Mouse (Mus musculus) CH12.LX (cell line): ENCODE data around the gene Erbb2. TPM values are rescaled to one million over a fixed set of nuclear protein-coding genes. Genes with fewer than 3 reads are reported as not detected.

Experiments
- DNase-seq: peaks from one replicate; pipeline ENCODE4 v3.0.0-alpha.2; 2013; ENCODE audit errors: extremely low read depth
- H3K27ac ChIP-seq: 2 replicates; pipeline ENCODE4 v1.5.1; 2012; ENCODE audit warnings: low read depth, mild to moderate bottlenecking, control low read depth, moderate library complexity; ENCODE audit not compliant: insufficient read depth
- H3K27me3 ChIP-seq: replicated peaks from 2 replicates; pipeline ENCODE3; 2012; ENCODE audit warnings: inconsistent platforms
- H3K36me3 ChIP-seq, 2 experiments: replicated peaks in 1 of 2; 2 replicates each; pipeline versions ENCODE3 to v1.6.1; 2012; ENCODE audit warnings: inconsistent platforms in 1 of 2, low read length in 1 of 2, mild to moderate bottlenecking in 1 of 2, mixed read lengths in 1 of 2, moderate library complexity in 1 of 2; ENCODE audit not compliant: control insufficient read depth in 1 of 2, insufficient read depth in 1 of 2
- H3K4me1 ChIP-seq, 2 experiments: 2 replicates each; pipeline ENCODE4 v1.6.1; 2012; ENCODE audit warnings: inconsistent platforms in 1 of 2, moderate library complexity in 1 of 2; ENCODE audit not compliant: insufficient read depth in 2 of 2, control insufficient read depth in 1 of 2
- H3K4me2 ChIP-seq: 2 replicates; pipeline ENCODE4 v1.6.1; 2012; ENCODE audit warnings: low read depth, mild to moderate bottlenecking, control low read depth; ENCODE audit not compliant: poor library complexity, insufficient read depth, severe bottlenecking
- H3K4me3 ChIP-seq, 3 experiments: fragments of 150-350 bp in 1 of 3; sonication (generic) in 1 of 3; replicated peaks in 1 of 3; 2 replicates each; pipeline versions ENCODE3 to v1.5.1; 2011 to 2012; ENCODE audit warnings: low read depth in 2 of 3, low read length in 2 of 3, mild to moderate bottlenecking in 2 of 3, moderate library complexity in 2 of 3, control low read depth in 1 of 3, improper control_type of control experiment in 1 of 3, inconsistent platforms in 1 of 3, mixed read lengths in 1 of 3; ENCODE audit not compliant: poor library complexity in 1 of 3
- H3K79me2 ChIP-seq: replicated peaks from 2 replicates; pipeline ENCODE4 v1.6.1; 2012; ENCODE audit warnings: mild to moderate bottlenecking, moderate library complexity; ENCODE audit not compliant: control insufficient read depth, poor library complexity, insufficient read depth, severe bottlenecking; ENCODE audit errors: extremely low read depth
- H3K9ac ChIP-seq: 2 replicates; pipeline ENCODE4 v1.6.1; 2012; ENCODE audit warnings: low read depth, mild to moderate bottlenecking, control low read depth, moderate library complexity; ENCODE audit not compliant: insufficient read depth
- H3K9me3 ChIP-seq: replicated peaks from 2 replicates; pipeline ENCODE3; 2012; ENCODE audit warnings: low read length, inconsistent platforms, mixed read lengths
- BHLHE40 ChIP-seq: IDR thresholded peaks from 2 replicates; pipeline ENCODE4 v1.6.1; 2011; ENCODE audit warnings: mild to moderate bottlenecking, low read depth, low read length, improper control_type of control experiment
- CHD1 ChIP-seq: IDR thresholded peaks from 2 replicates; pipeline ENCODE4 v1.6.1; 2012; ENCODE audit warnings: low read depth, low read length, improper control_type of control experiment, inconsistent platforms
- CTCF ChIP-seq, 2 experiments: IDR thresholded peaks in 1 of 2; conservative IDR thresholded peaks in 1 of 2; 2 replicates each; pipeline ENCODE4 v1.5.1; 2011 to 2012; ENCODE audit warnings: low read depth in 2 of 2, low read length in 2 of 2, improper control_type of control experiment in 1 of 2, inconsistent platforms in 1 of 2, mild to moderate bottlenecking in 1 of 2, moderate library complexity in 1 of 2
- E2F4 ChIP-seq: IDR thresholded peaks from 2 replicates; pipeline ENCODE4 v1.6.1; 2011; ENCODE audit warnings: low read depth, low read length, improper control_type of control experiment; ENCODE audit not compliant: insufficient replicate concordance
- ELF1 ChIP-seq: IDR thresholded peaks from 2 replicates; pipeline ENCODE4 v1.6.1; 2014; ENCODE audit warnings: low read depth, mild to moderate bottlenecking, inconsistent platforms, low read length, improper control_type of control experiment
- EP300 ChIP-seq: IDR thresholded peaks from 2 replicates; pipeline ENCODE4 v1.6.1; 2011; ENCODE audit warnings: low read length, improper control_type of control experiment
- GABPA ChIP-seq: IDR thresholded peaks from 2 replicates; pipeline ENCODE4 v1.6.1; 2012; ENCODE audit warnings: low read depth, low read length, improper control_type of control experiment, inconsistent platforms; ENCODE audit not compliant: insufficient replicate concordance
- IRF4 ChIP-seq: IDR thresholded peaks from 2 replicates; pipeline ENCODE4 v1.6.1; 2014; ENCODE audit warnings: low read depth, mild to moderate bottlenecking, inconsistent platforms, low read length, improper control_type of control experiment
- JUN ChIP-seq: IDR thresholded peaks from 2 replicates; pipeline ENCODE4 v1.6.1; 2011; ENCODE audit warnings: low read depth, mild to moderate bottlenecking, low read length, improper control_type of control experiment, moderate library complexity; ENCODE audit not compliant: insufficient read depth
- JUND ChIP-seq: conservative IDR thresholded peaks from 2 replicates; pipeline ENCODE4 v1.6.1; 2011; ENCODE audit warnings: low read depth, low read length, improper control_type of control experiment
- KAT2A ChIP-seq: IDR thresholded peaks from 2 replicates; pipeline ENCODE4 v1.6.1; 2012; ENCODE audit warnings: low read length, improper control_type of control experiment, inconsistent platforms; ENCODE audit not compliant: insufficient replicate concordance
- MAFK ChIP-seq: IDR thresholded peaks from 2 replicates; pipeline ENCODE4 v1.6.1; 2011; ENCODE audit warnings: low read length, improper control_type of control experiment; ENCODE audit not compliant: insufficient replicate concordance
- MAX ChIP-seq: IDR thresholded peaks from 2 replicates; pipeline ENCODE4 v1.6.1; 2011; ENCODE audit warnings: low read length, improper control_type of control experiment
- MAZ ChIP-seq: IDR thresholded peaks from 2 replicates; pipeline ENCODE4 v1.6.1; 2012; ENCODE audit warnings: low read depth, mild to moderate bottlenecking, inconsistent platforms, low read length, improper control_type of control experiment, moderate library complexity
- MEF2A ChIP-seq: IDR thresholded peaks from 2 replicates; pipeline ENCODE4 v1.6.1; 2014; ENCODE audit warnings: low read depth, mild to moderate bottlenecking, inconsistent platforms, low read length, improper control_type of control experiment, borderline replicate concordance
- MXI1 ChIP-seq: IDR thresholded peaks from 2 replicates; pipeline ENCODE4 v1.6.1; 2011; ENCODE audit warnings: mild to moderate bottlenecking, low read depth, low read length, improper control_type of control experiment
- MYC ChIP-seq: IDR thresholded peaks from 2 replicates; pipeline ENCODE4 v1.6.1; 2011; ENCODE audit warnings: low read depth, mild to moderate bottlenecking, improper control_type of control experiment, low read length
- POLR2A ChIP-seq: IDR thresholded peaks from 2 replicates; pipeline ENCODE4 v1.6.1; 2011; ENCODE audit warnings: low read depth, mild to moderate bottlenecking, improper control_type of control experiment, low read length
- POLR2AphosphoS2 ChIP-seq: IDR thresholded peaks from 2 replicates; pipeline ENCODE4 v1.6.1; 2011; ENCODE audit warnings: low read depth, low read length, improper control_type of control experiment
- RAD21 ChIP-seq: IDR thresholded peaks from 2 replicates; pipeline ENCODE4 v1.6.1; 2011; ENCODE audit warnings: low read depth, mild to moderate bottlenecking, low read length, improper control_type of control experiment, moderate library complexity
- RCOR1 ChIP-seq: conservative IDR thresholded peaks from 2 replicates; pipeline ENCODE4 v1.6.1; 2012; ENCODE audit warnings: low read depth, mild to moderate bottlenecking, inconsistent platforms, low read length, improper control_type of control experiment
- SIN3A ChIP-seq: IDR thresholded peaks from 2 replicates; pipeline ENCODE4 v1.6.1; 2012; ENCODE audit warnings: low read length, improper control_type of control experiment, inconsistent platforms
- SMC3 ChIP-seq: IDR thresholded peaks from 2 replicates; pipeline ENCODE4 v1.6.1; 2011; ENCODE audit warnings: low read depth, low read length, improper control_type of control experiment
- TBP ChIP-seq: conservative IDR thresholded peaks from 2 replicates; pipeline ENCODE4 v1.6.1; 2011; ENCODE audit warnings: low read depth, low read length, improper control_type of control experiment
- TCF12 ChIP-seq: IDR thresholded peaks from 2 replicates; pipeline ENCODE4 v1.6.1; 2014; ENCODE audit warnings: low read depth, mild to moderate bottlenecking, inconsistent platforms, low read length, improper control_type of control experiment
- UBTF ChIP-seq: IDR thresholded peaks from 2 replicates; pipeline ENCODE4 v1.6.1; 2012; ENCODE audit warnings: low read depth, mild to moderate bottlenecking, inconsistent platforms, low read length, improper control_type of control experiment, moderate library complexity
- USF2 ChIP-seq: conservative IDR thresholded peaks from 2 replicates; pipeline ENCODE4 v1.6.1; 2011; ENCODE audit warnings: low read depth, low read length, improper control_type of control experiment
- ZC3H11A ChIP-seq: IDR thresholded peaks from 2 replicates; pipeline ENCODE4 v1.6.1; 2012; ENCODE audit warnings: low read depth, mild to moderate bottlenecking, inconsistent platforms, low read length, improper control_type of control experiment
- ZKSCAN1 ChIP-seq: IDR thresholded peaks from 2 replicates; pipeline ENCODE4 v1.6.1; 2012; ENCODE audit warnings: low read depth, inconsistent platforms, low read length, improper control_type of control experiment, borderline replicate concordance
- ZMIZ1 ChIP-seq: IDR thresholded peaks from 2 replicates; pipeline ENCODE4 v1.6.1; 2012; ENCODE audit warnings: low read depth, mild to moderate bottlenecking, inconsistent platforms, low read length, improper control_type of control experiment
- dilution Hi-C: fragments of 300-500 bp; cut with MboI; formaldehyde crosslinking; loops from 2 replicates; pipeline ENCODE4 v1.14.3; 2020; ENCODE audit warnings: low sequenced_read_pairs; ENCODE audit not compliant: extremely low pct_unique_long_range_greater_than_20kb, extremely low pct_ligation_motif_present
- in situ Hi-C: fragments of 300-500 bp; cut with MboI; formaldehyde crosslinking; loops from 3 replicates; pipeline ENCODE4 v1.14.3; 2019; ENCODE audit warnings: low sequenced_read_pairs, low pct_ligation_motif_present, low pct_unique_long_range_greater_than_20kb, mixed read lengths
- polyA plus RNA-seq: library from polyadenylated mRNA; unstranded; fragments of >175 nt; gene quantifications from 2 replicates; pipeline ENCODE4 v1.2.1, GENCODE M21; 2012; ENCODE audit warnings: low read depth; ENCODE audit not compliant: insufficient read length
- total RNA-seq, 2 experiments: library from RNA; depleted of rRNA; stranded (reverse); fragments of 300-350 nt in 1 of 2; fragments of >200 nt in 1 of 2; gene quantifications; 2 replicates each; pipeline ENCODE4 v1.2.3; 2012 to 2014

Erbb2 gene
- total and polyA plus RNA-seq, 3 experiments, result 0.06 to 0.17 TPM; not detected in 1

- no peaks in the 10 kb centered on the region for H3K27me3 ChIP-seq
- H3K9ac ChIP-seq, result peak overlapping the region; percentile 49
- peaks cover 34 to 50% of the 10 kb centered on the region in 2 experiments for H3K4me1 ChIP-seq
- H3K36me3 ChIP-seq, result peaks cover 12 to 29% of the 10 kb centered on the region in 2 experiments
- in situ Hi-C loops (loop anchor here (5.0 kb wide), 1 partner anchor 92 kb away; the partner anchor contains the start of gene Stard3), dilution Hi-C loops (no loop called here)
- peak overlapping the region; percentile 43 to 72 (median 69) for H3K4me3 ChIP-seq
- no peak for DNase-seq
- TF ChIP-seq MXI1 (no peak), UBTF (0 out of 2 replicates have a peak, but pooled peaks have one; percentile 8)
- no peaks in the 10 kb centered on the region for H3K9me3 ChIP-seq
- no peaks in the 10 kb centered on the region for H3K79me2 ChIP-seq
- H3K4me2 ChIP-seq, result peak overlapping the region; percentile 73
- peak overlapping the region; percentile 68 for H3K27ac ChIP-seq
These were observed 37.1 kb downstream of the Erbb2 start for GRCm38 (mm10) chr11:98449419-98449818.

- dilution Hi-C loops, result no loop called here
- Histone ChIP-seq H3K36me3 (peaks cover 19 to 37% of the 10 kb centered on the region in 2 experiments), H3K4me3 (peak overlapping the region; percentile 43 to 72 (median 69)), H3K4me1 (peaks cover 34 to 50% of the 10 kb centered on the region in 2 experiments), H3K79me2 (no peaks in the 10 kb centered on the region), H3K4me2 (peak overlapping the region; percentile 73), H3K9ac (peak overlapping the region; percentile 49), H3K9me3 (no peaks in the 10 kb centered on the region), H3K27me3 (no peaks in the 10 kb centered on the region), H3K27ac (peak overlapping the region; percentile 68)
- peak; percentile 89 for DNase-seq
- in situ Hi-C loops, result loop anchor here (5.0 kb wide), 1 partner anchor 93 kb away; the partner anchor contains the start of gene Stard3
- TF ChIP-seq UBTF (no peak), TCF12 (peak; percentile 100), E2F4 (no peak), MEF2A (peak; percentile 72), CHD1 (no peak), JUN (peak; percentile 85), MXI1 (peak; percentile 35; the same call in 1 of the 2 replicates), POLR2AphosphoS2 (no peak; the same call in 1 of the 2 replicates), IRF4 (peak; percentile 100), TBP (no peak), JUND (peak; percentile 93), CTCF (conservative IDR thresholded peaks at IDR 0.05 in 1 of 2, IDR thresholded peaks at IDR 0.05 in 1 of 2; ENCODE audit: low read depth in 2 of 2, low read length in 2 of 2) (no peak), USF2 (no peak), POLR2A (peak; percentile 68), MAZ (peak; percentile 85), SIN3A (peak; percentile 93), MAX (peak; percentile 76), ZC3H11A (no peak), ZMIZ1 (peak; percentile 42; the same call in 1 of the 2 replicates), KAT2A (no peak), ELF1 (0 out of 2 replicates have a peak, but pooled peaks have one; percentile 58), MYC (peak; percentile 85), BHLHE40 (peak; percentile 82), SMC3 (peak; percentile 23; the same call in 1 of the 2 replicates), GABPA (peak; percentile 79), RAD21 (no peak; the same call in 1 of the 2 replicates), MAFK (no peak), EP300 (peak; percentile 96), RCOR1 (peak; percentile 9; the same call in 1 of the 2 replicates), ZKSCAN1 (no peak)
These were observed 37.9 kb downstream of the Erbb2 start for GRCm38 (mm10) chr11:98449921-98450771.
